Mouse (Mus musculus): Measurements from ENCODE around the gene Trmt2a. TPM values are rescaled to one million over a fixed set of nuclear protein-coding genes. Genes with fewer than 3 reads are reported as not detected.

Trmt2a gene
- total and polyA plus RNA-seq, 3 experiments: 155 to 252 (median 196) TPM

DNA sequence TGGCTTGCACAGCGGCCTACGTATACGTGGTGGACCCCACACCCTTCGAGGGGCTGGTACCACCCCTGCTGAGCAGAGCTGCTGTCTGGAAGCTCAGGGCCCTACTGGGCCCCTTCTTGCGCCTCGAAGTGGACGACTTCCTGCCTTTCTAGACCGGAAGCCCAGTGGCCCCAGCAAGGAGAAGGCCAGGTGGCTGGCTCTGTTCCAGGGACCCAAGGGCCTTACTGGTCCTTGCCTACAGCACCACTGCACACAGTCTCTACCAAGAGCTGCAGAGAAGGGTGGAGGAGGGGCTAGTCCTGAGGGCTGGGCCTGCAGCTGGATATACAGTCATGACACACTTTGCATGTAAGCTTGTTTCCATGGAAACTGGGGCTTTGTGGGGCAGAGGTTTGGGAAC lies 28.5 kb upstream of the Trmt2a start:
- in situ Hi-C loops (cut with MboI; ENCODE audit: low pct_ligation_motif_present, low pct_unique_long_range_greater_than_20kb, low sequenced_read_pairs): no loop called here
- Histone ChIP-seq H3K27ac (ENCODE audit: insufficient read depth, low read depth) (peak overlapping the region; percentile 93), H3K9ac (ENCODE audit: insufficient read depth, low read depth) (peak overlapping the region; percentile 42), H3K79me2 (replicated peaks; ENCODE audit: control insufficient read depth, extremely low read depth, insufficient read depth, poor library complexity, severe bottlenecking) (no peaks in the 10 kb centered on the region), H3K27me3 (replicated peaks) (no peaks in the 10 kb centered on the region), H3K4me2 (ENCODE audit: insufficient read depth, low read depth, poor library complexity, severe bottlenecking) (peak overlapping the region; percentile 88), H3K9me3 (replicated peaks; ENCODE audit: low read length) (no peaks in the 10 kb centered on the region), H3K36me3 (replicated peaks in 1 of 2; ENCODE audit: control insufficient read depth in 1 of 2, insufficient read depth in 1 of 2, low read length in 1 of 2) (peaks cover 24 to 31% of the 10 kb centered on the region in 2 experiments), H3K4me1 (ENCODE audit: control insufficient read depth in 1 of 2, insufficient read depth in 2 of 2) (peaks cover 42 to 59% of the 10 kb centered on the region in 2 experiments), H3K4me3 (replicated peaks in 1 of 3; ENCODE audit: low read depth in 2 of 3, low read length in 2 of 3, poor library complexity in 1 of 3) (peak overlapping the region; percentile 48 to 54 (median 53))
- peak; percentile 98 for DNase-seq (ENCODE audit: extremely low read depth)
- peak; percentile 66; the same call in 1 of the 2 replicates for TF ChIP-seq MXI1 (IDR thresholded peaks at IDR 0.05; ENCODE audit: low read depth, low read length)
- TF ChIP-seq ZMIZ1 (IDR thresholded peaks at IDR 0.05; ENCODE audit: low read depth, low read length): no peak; the same call in 1 of the 2 replicates
- TF ChIP-seq MYC (IDR thresholded peaks at IDR 0.05; ENCODE audit: low read depth, low read length): no peak
- TF ChIP-seq NRF1 (IDR thresholded peaks at IDR 0.05; ENCODE audit: low read depth, low read length): no peak
- TF ChIP-seq POLR2AphosphoS2 (IDR thresholded peaks at IDR 0.05; ENCODE audit: low read depth, low read length): peak; percentile 86
- no peak for TF ChIP-seq ZKSCAN1 (IDR thresholded peaks at IDR 0.05; ENCODE audit: borderline replicate concordance, low read depth, low read length)
- TF ChIP-seq RAD21 (IDR thresholded peaks at IDR 0.05; ENCODE audit: low read depth, low read length): no peak; the same call in 1 of the 2 replicates
- TF ChIP-seq ELF1 (IDR thresholded peaks at IDR 0.05; ENCODE audit: low read depth, low read length): peak; percentile 89
- no peak for TF ChIP-seq JUN (IDR thresholded peaks at IDR 0.05; ENCODE audit: insufficient read depth, low read depth, low read length)
- TF ChIP-seq CTCF (conservative IDR thresholded peaks at IDR 0.05 in 1 of 2, IDR thresholded peaks at IDR 0.05 in 1 of 2; ENCODE audit: low read depth in 2 of 2, low read length in 2 of 2): no peak
- TF ChIP-seq MAX (IDR thresholded peaks at IDR 0.05; ENCODE audit: low read length): peak; percentile 77
- TF ChIP-seq RCOR1 (conservative IDR thresholded peaks at IDR 0.05; ENCODE audit: low read depth, low read length): 0 out of 2 replicates have a peak, but pooled peaks have one; percentile 76
- peak; percentile 98 for TF ChIP-seq TCF12 (IDR thresholded peaks at IDR 0.05; ENCODE audit: low read depth, low read length)
- TF ChIP-seq ZC3H11A (IDR thresholded peaks at IDR 0.05; ENCODE audit: low read depth, low read length): no peak
- TF ChIP-seq CHD2 (IDR thresholded peaks at IDR 0.05; ENCODE audit: low read length): peak; percentile 93
- TF ChIP-seq ETS1 (conservative IDR thresholded peaks at IDR 0.05; ENCODE audit: low read depth, low read length): peak; percentile 89
- TF ChIP-seq UBTF (IDR thresholded peaks at IDR 0.05; ENCODE audit: low read depth, low read length): peak; percentile 10; the same call in 1 of the 2 replicates
- TF ChIP-seq PAX5 (IDR thresholded peaks at IDR 0.05; ENCODE audit: low read length): no peak
- no peak for TF ChIP-seq MAFK (IDR thresholded peaks at IDR 0.05; ENCODE audit: insufficient replicate concordance, low read length)
- peak; percentile 77; the same call in 1 of the 2 replicates for TF ChIP-seq MAZ (IDR thresholded peaks at IDR 0.05; ENCODE audit: low read depth, low read length)
- no peak for TF ChIP-seq GABPA (IDR thresholded peaks at IDR 0.05; ENCODE audit: insufficient replicate concordance, low read depth, low read length)
- no peak for TF ChIP-seq JUND (conservative IDR thresholded peaks at IDR 0.05; ENCODE audit: low read depth, low read length)
- TF ChIP-seq USF2 (conservative IDR thresholded peaks at IDR 0.05; ENCODE audit: low read depth, low read length): no peak
- TF ChIP-seq POLR2A (IDR thresholded peaks at IDR 0.05; ENCODE audit: low read depth, low read length): peak; percentile 66
- TF ChIP-seq IRF4 (IDR thresholded peaks at IDR 0.05; ENCODE audit: low read depth, low read length): peak; percentile 70
- TF ChIP-seq SMC3 (IDR thresholded peaks at IDR 0.05; ENCODE audit: low read depth, low read length): peak; percentile 4; the same call in 1 of the 2 replicates
- TF ChIP-seq BHLHE40 (IDR thresholded peaks at IDR 0.05; ENCODE audit: low read depth, low read length): peak; percentile 53; the same call in 1 of the 2 replicates
- no peak for TF ChIP-seq E2F4 (IDR thresholded peaks at IDR 0.05; ENCODE audit: insufficient replicate concordance, low read depth, low read length)
- TF ChIP-seq HCFC1 (IDR thresholded peaks at IDR 0.05; ENCODE audit: low read depth, low read length): peak; percentile 61
- peak; percentile 84 for TF ChIP-seq SIN3A (IDR thresholded peaks at IDR 0.05; ENCODE audit: low read length)
- no peak for TF ChIP-seq USF1 (IDR thresholded peaks at IDR 0.05; ENCODE audit: low read depth, low read length)
- no peak for TF ChIP-seq ZNF384 (IDR thresholded peaks at IDR 0.05; ENCODE audit: low read depth, low read length)
- TF ChIP-seq EP300 (IDR thresholded peaks at IDR 0.05; ENCODE audit: low read length): peak; percentile 64
- TF ChIP-seq KAT2A (IDR thresholded peaks at IDR 0.05; ENCODE audit: insufficient replicate concordance, low read length): no peak
- peak; percentile 84 for TF ChIP-seq MEF2A (IDR thresholded peaks at IDR 0.05; ENCODE audit: borderline replicate concordance, low read depth, low read length)
- TF ChIP-seq TBP (conservative IDR thresholded peaks at IDR 0.05; ENCODE audit: low read depth, low read length): 0 out of 2 replicates have a peak, but pooled peaks have one; percentile 6
- no peak for TF ChIP-seq CHD1 (IDR thresholded peaks at IDR 0.05; ENCODE audit: low read depth, low read length)
- peak; percentile 75 for TF ChIP-seq NELFE (IDR thresholded peaks at IDR 0.05; ENCODE audit: low read depth, low read length)
- dilution Hi-C loops (cut with MboI; ENCODE audit: extremely low pct_ligation_motif_present, extremely low pct_unique_long_range_greater_than_20kb, low sequenced_read_pairs): no loop called here

Data from CH12.LX (cell line).